Mouse (Mus musculus) macrophage (primary cell): ENCODE data around the gene Krtap1-4. TPM values are rescaled to one million over a fixed set of nuclear protein-coding genes. Genes with fewer than 3 reads are reported as not detected.

Experiments
- H3K27ac ChIP-seq: fragments of 350-480 bp; formaldehyde crosslinking; 2 replicates; pipeline ENCODE4 v1.9.0; 2021
- H3K36me3 ChIP-seq: fragments of 350-480 bp; formaldehyde crosslinking; 2 replicates; pipeline ENCODE4 v1.9.0; 2021; ENCODE audit errors: inconsistent target
- H3K4me3 ChIP-seq: fragments of 350-480 bp; formaldehyde crosslinking; 2 replicates; pipeline ENCODE4 v1.9.0; 2021; ENCODE audit errors: inconsistent target
- H3K79me2 ChIP-seq: fragments of 350-480 bp; formaldehyde crosslinking; 2 replicates; pipeline ENCODE4 v1.9.0; 2021; ENCODE audit errors: inconsistent target
- WGBS: methylation state at CpG from one replicate; pipeline ENCODE4 v1.1.7; 2026; ENCODE audit warnings: inconsistent platforms; ENCODE audit not compliant: missing documents; 5-methylcytosine and 5-hydroxymethylcytosine counted together
- polyA plus RNA-seq: library from polyadenylated mRNA; stranded (reverse); fragments of 250-400 nt; gene quantifications from 3 replicates; pipeline ENCODE4 v1.2.4, GENCODE M21; 2018; ENCODE audit warnings: inconsistent platforms

The Krtap1-4 gene
- polyA plus RNA-seq, 1 experiment from 2014 or later, result not detected

DNA sequence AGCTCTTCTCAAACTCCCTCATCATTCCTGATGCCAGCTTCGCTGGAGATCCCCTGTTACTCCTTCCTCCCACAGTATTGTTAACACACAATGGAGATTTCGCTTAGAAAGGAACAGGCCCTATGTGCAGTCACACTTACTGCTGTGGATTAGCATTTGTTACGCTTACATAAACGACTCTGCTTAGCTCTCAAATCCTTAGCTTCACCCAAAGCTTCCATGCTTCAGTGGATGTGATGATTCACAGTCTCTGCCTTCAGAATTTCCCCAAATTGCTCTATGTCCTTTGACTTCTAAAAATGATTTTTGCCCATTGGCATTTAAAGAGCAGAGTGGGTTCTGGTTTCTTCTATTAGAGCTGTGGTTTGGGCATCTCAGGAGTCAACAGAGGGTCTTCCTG lies 10.3 kb downstream of the Krtap1-4 start:
- Histone ChIP-seq H3K4me3 (no peak overlapping the region), H3K27ac (no peak overlapping the region), H3K36me3 (no peaks in the 10 kb centered on the region), H3K79me2 (no peaks in the 10 kb centered on the region)
- 73% methylated on average over 4 of the region's 4 CpGs for WGBS

DNA sequence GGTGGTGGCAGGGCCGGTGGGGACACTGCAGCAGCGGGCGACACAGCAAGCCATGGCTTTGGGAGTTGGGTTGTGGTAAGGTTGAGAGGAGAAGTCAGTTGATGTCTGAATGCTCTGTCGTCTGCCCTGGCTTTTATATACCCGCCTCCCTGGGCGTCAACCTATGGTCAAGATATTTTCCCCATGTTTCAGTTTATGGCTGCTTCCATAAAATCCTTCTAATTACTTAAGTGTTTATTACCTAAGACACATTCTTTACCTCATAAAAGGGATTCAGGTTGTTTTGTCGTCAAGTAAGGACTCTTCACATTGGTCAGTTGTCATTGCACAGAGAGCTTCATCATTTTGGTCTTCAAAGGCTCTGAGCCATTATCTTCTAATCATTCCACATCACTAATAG lies 16.9 kb downstream of the Krtap1-4 start, which contains the start of gene Krtap3-1:
Gene Krtap3-1 (minus strand): TSS at position 101 of the 400 bp plus-strand sequence.
- Histone ChIP-seq H3K36me3 (no peaks in the 10 kb centered on the region), H3K4me3 (no peak within 1 kb of the TSS), H3K27ac (no peak within 1 kb of the TSS), H3K79me2 (no peaks in the 10 kb centered on the region)
- WGBS, result 84% methylated on average over 7 of the region's 7 CpGs

DNA sequence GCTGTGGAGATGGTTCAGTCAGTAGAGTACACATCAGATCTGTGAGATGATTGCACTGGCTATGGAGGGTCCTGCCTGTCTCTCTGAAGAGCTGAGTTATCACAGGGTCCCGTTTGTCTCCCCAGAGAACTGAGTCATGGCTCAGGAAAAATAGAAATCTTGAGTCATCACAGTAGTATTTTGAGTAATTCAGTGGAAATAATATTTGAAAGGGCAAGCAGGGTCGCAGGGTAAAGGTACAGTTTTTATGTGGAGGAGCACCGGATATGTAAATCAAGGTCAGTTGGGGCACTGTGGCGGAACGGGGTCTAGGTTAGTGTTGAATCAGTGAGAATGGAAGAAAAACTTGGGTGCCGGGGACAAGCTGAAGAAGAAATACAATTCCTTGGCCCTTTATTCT lies 20.9 kb downstream of the Krtap1-4 start:
- Histone ChIP-seq H3K4me3 (no peak overlapping the region), H3K27ac (no peak overlapping the region), H3K36me3 (no peaks in the 10 kb centered on the region), H3K79me2 (no peaks in the 10 kb centered on the region)
- 81% methylated on average over 6 of the region's 6 CpGs for WGBS

DNA sequence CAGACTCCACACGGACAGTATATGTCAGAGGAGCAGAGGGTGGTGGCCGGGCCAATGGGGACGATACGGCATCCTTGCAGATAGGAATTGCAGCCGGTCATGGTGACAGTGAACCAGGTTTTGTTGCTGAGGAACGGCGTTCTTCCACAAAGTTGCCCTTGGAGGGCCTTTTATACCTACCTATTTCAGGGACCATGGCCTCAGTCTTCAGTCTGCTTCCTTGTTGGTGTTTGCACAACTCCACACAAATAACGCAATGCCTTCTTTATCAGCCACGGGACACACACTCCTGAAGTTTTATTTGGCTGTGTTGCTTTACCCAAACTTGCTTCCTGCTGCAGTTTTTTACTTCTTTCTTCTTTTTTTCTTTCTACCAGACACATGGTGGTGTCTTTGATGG lies 24.1 kb downstream of the Krtap1-4 start, which contains the start of gene Gm11939:
Gene Gm11939 (minus strand): TSS at position 101 of the 400 bp plus-strand sequence.
- Histone ChIP-seq H3K27ac (no peak within 1 kb of the TSS), H3K79me2 (no peaks in the 10 kb centered on the region), H3K36me3 (no peaks in the 10 kb centered on the region), H3K4me3 (no peak within 1 kb of the TSS)
- WGBS, result 94% methylated on average over 9 of the region's 9 CpGs

DNA sequence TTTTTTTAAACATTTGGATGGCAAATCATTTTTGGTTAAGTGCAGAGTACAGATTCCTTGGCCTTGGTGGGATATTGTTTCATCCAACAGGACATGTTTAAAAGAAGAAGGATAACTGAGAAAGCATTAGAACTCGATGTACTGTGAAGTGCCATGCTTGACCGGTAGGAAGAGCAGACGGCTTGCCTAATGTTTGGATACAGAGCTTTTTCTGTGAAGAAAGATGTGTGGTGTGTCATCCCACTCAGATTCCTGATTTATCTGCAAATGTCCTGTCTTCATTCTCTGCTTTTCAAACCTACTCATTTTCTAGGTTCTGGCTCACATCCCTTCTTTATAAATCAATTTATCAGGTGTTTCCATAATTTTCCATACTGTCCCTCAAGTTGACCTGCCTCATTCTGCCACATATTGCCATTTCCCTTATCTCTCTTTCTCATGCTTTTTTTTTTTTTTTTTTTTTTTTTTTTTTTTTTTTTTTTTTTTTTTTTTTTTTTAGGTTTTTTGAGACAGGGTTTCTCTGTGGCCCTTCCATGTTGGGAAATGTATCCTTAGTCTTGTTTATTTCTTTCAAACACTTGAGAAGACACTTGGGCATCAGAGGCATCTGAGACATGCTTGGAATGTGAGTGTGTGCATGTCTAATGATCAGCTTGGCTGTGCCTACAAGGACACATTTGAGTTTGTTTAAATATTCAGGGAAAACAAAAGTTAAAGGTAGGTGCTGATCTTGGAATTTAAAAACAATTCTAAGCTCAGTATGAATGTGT lies 25.3 kb downstream of the Krtap1-4 start:
- 78% methylated on average over 3 of the region's 3 CpGs for WGBS
- Histone ChIP-seq H3K27ac (no peak overlapping the region), H3K79me2 (no peaks in the 10 kb centered on the region), H3K4me3 (no peak overlapping the region), H3K36me3 (no peaks in the 10 kb centered on the region)

DNA sequence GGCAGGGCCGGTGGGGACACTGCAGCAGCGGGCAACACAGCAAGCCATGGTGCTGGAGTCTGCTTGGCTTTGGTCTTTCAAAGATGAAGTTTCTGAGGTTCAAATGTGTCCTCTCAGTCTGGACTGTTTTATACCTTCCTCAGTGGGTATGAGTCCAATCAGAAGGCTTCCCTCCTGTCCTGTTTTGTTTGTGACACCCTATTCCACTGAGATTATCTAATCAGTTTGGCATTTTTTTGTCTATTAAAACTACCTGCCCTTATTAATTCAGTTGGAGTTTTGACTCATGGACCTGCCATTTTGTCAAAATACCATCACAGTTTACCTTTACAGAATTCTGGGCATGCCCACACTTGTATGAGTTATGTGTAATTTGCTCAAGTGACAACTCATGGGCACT lies 26.7 kb downstream of the Krtap1-4 start, which contains the start of gene Krtap3-2:
Gene Krtap3-2 (minus strand): TSS at position 101 of the 400 bp plus-strand sequence.
- WGBS, result 50% methylated on average over 2 of the region's 2 CpGs
- no peak within 1 kb of the TSS for H3K4me3 ChIP-seq

DNA sequence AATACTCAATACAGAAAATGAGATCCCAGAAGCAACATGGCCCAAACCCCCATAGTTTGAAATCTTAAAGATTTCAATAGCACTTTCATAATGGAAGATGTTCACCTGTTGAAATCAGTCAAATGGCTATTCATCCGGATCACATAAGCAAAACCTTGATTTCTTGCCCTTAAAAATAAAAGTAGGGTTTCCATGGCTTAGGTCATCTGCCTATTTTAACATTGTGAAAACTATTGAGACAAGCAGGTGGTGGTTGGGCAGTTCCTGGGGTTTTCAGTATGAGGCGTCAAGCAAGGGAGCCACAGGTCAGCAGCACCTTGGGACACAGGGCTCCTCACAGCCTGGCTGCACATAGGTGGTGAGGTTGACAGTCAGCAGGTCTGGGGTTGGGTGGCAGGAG lies 27.3 kb downstream of the Krtap1-4 start:
- Histone ChIP-seq H3K4me3 (no peak overlapping the region), H3K79me2 (no peaks in the 10 kb centered on the region), H3K36me3 (no peaks in the 10 kb centered on the region), H3K27ac (no peak overlapping the region)
- WGBS, result 70% methylated on average over 2 of the region's 2 CpGs

More for the DNA sequence above, 26.7 kb downstream of the Krtap1-4 start, which contains the start of gene Krtap3-2:
- no peaks in the 10 kb centered on the region for H3K79me2 ChIP-seq
- no peaks in the 10 kb centered on the region for H3K36me3 ChIP-seq
- no peak within 1 kb of the TSS for H3K27ac ChIP-seq

DNA sequence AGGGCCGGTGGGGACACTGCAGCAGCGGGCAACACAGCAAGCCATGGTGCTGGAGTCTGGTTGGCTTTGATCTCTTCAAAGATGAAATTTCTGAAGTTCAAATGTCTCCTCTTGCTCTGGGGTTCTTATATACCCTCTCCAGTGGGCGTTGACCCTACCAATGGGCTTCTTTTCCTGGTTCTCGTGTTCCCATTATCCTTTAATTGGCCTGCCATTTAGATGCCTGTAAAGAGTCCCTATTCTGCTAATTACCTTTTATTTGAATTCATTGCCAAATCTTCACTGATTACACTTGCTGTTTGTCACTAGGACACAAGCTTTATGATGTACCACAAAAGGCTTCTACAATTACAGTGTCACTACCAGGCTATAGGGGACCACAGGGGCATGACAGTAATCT lies 32.7 kb downstream of the Krtap1-4 start, which contains the start of gene Krtap3-3:
Gene Krtap3-3 (minus strand): TSS at position 101 of the 400 bp plus-strand sequence.
- no peak within 1 kb of the TSS for H3K4me3 ChIP-seq
- 69% methylated on average over 4 of the region's 4 CpGs for WGBS

DNA sequence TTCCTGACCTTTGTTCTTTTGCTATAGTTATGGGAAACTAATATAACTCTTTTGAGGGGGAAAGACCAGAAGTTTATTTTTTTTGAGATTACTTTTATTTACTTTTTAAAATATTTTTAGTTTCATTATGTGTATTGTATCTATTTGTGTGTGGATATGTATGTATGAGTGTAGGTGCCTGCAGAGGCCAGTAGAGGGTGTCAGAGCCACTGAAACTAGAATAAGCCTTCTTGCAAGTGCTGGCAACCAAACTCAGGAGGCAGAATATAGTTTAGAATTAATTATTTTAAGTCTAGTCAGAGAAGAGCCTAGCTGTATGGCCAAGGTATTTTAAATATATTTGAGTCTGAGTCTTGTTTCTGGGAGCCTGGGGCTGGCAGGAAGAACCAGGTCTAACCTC lies 35.6 kb downstream of the Krtap1-4 start:
- Histone ChIP-seq H3K36me3 (no peaks in the 10 kb centered on the region), H3K27ac (no peak overlapping the region), H3K79me2 (no peaks in the 10 kb centered on the region), H3K4me3 (no peak overlapping the region)

More for the DNA sequence above, 32.7 kb downstream of the Krtap1-4 start, which contains the start of gene Krtap3-3:
- no peak within 1 kb of the TSS for H3K27ac ChIP-seq
- no peaks in the 10 kb centered on the region for H3K79me2 ChIP-seq
- H3K36me3 ChIP-seq, result no peaks in the 10 kb centered on the region

DNA sequence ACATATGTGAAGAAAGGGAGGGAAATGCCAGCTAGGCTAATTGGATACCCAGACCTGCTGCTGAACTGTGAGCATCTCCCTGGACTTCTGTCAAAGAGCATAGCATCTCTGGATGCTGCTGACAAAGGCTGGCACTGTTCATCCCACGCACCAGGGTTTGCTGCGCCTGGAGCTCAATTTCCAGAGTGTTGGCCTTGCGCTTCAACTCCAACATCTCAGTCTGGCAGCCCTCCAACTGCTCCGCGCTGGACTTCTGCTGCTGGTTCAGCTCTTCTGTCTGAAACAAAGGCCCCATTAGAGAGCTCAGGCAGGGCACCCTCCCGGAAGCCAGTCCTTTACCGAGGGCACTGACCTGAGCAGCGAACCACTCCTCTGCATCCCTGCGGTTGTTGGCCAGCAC lies 43.7 kb downstream of the Krtap1-4 start:
- 89% methylated on average over 9 of the region's 9 CpGs for WGBS

More for the DNA sequence above, 43.7 kb downstream of the Krtap1-4 start:
- no peak overlapping the region for H3K27ac ChIP-seq
- no peak overlapping the region for H3K4me3 ChIP-seq
- H3K79me2 ChIP-seq, result no peaks in the 10 kb centered on the region
- H3K36me3 ChIP-seq, result no peaks in the 10 kb centered on the region

Other genes starting within 250 kb of the Krtap1-4 start
- not detected in 3 replicates for gene Krt26, start 245.7 kb downstream of the Krtap1-4 start, polyA plus RNA-seq
- gene Krt27, start 232.6 kb downstream of the Krtap1-4 start, polyA plus RNA-seq, result not detected in 3 replicates
- gene Krt28, start 208.8 kb downstream of the Krtap1-4 start, polyA plus RNA-seq, result not detected in 3 replicates
- 1.2 to 2.7 TPM (median 2.0 TPM) in 3 replicates for gene Krt10, start 194.3 kb downstream of the Krtap1-4 start, polyA plus RNA-seq
- gene Krt12, start 161.4 kb downstream of the Krtap1-4 start, polyA plus RNA-seq, result not detected in 3 replicates
- gene Krt20, start 145.5 kb downstream of the Krtap1-4 start, polyA plus RNA-seq, result not detected in 3 replicates
- not detected in 3 replicates for gene Krt23, start 90.5 kb downstream of the Krtap1-4 start, polyA plus RNA-seq
- gene Krt39, start 62.3 kb downstream of the Krtap1-4 start, polyA plus RNA-seq, result not detected in 3 replicates
- gene Krt40, start 40.5 kb downstream of the Krtap1-4 start, polyA plus RNA-seq, result not detected in 3 replicates
- not detected in 3 replicates for gene Krtap3-3, start 32.8 kb downstream of the Krtap1-4 start, polyA plus RNA-seq
- gene Krtap3-2, start 26.8 kb downstream of the Krtap1-4 start, polyA plus RNA-seq, result not detected in 3 replicates
- not detected in 3 replicates for gene Gm11939, start 24.2 kb downstream of the Krtap1-4 start, polyA plus RNA-seq
- gene Krtap3-1, start 17.0 kb downstream of the Krtap1-4 start, polyA plus RNA-seq, result not detected in 3 replicates
- not detected in 3 replicates for gene Krtap1-5, start 2.6 kb downstream of the Krtap1-4 start, polyA plus RNA-seq
- not detected in 3 replicates for gene Krtap1-3, start 7.7 kb upstream of the Krtap1-4 start, polyA plus RNA-seq
- not detected in 3 replicates for gene Krtap9-3, start 14.5 kb upstream of the Krtap1-4 start, polyA plus RNA-seq
- gene Gm11938, start 19.7 kb upstream of the Krtap1-4 start, polyA plus RNA-seq, result not detected in 3 replicates
- not detected in 3 replicates for gene Gm11937, start 26.5 kb upstream of the Krtap1-4 start, polyA plus RNA-seq
- not detected in 3 replicates for gene Krtap2-4, start 31.2 kb upstream of the Krtap1-4 start, polyA plus RNA-seq
- not detected in 3 replicates for gene Gm11562, start 36.8 kb upstream of the Krtap1-4 start, polyA plus RNA-seq
- not detected in 3 replicates for gene Krtap4-1, start 44.6 kb upstream of the Krtap1-4 start, polyA plus RNA-seq
- not detected in 3 replicates for gene Krtap4-2, start 51.4 kb upstream of the Krtap1-4 start, polyA plus RNA-seq
- not detected in 3 replicates for gene Krtap4-7, start 60.4 kb upstream of the Krtap1-4 start, polyA plus RNA-seq
- not detected in 3 replicates for gene Gm11555, start 66.6 kb upstream of the Krtap1-4 start, polyA plus RNA-seq
- not detected in 3 replicates for gene Gm11563, start 75.3 kb upstream of the Krtap1-4 start, polyA plus RNA-seq
- not detected in 3 replicates for gene Krtap4-6, start 82.3 kb upstream of the Krtap1-4 start, polyA plus RNA-seq
- not detected in 3 replicates for gene Gm14190, start 107.1 kb upstream of the Krtap1-4 start, polyA plus RNA-seq
- gene Gm14180, start 150.6 kb upstream of the Krtap1-4 start, polyA plus RNA-seq, result not detected in 3 replicates
- not detected in 3 replicates for gene Gm11595, start 189.3 kb upstream of the Krtap1-4 start, polyA plus RNA-seq
- not detected in 3 replicates for gene Krtap4-8, start 197.1 kb upstream of the Krtap1-4 start, polyA plus RNA-seq
- gene Krtap4-9, start 201.5 kb upstream of the Krtap1-4 start, polyA plus RNA-seq, result not detected in 3 replicates
- gene Gm11596, start 209.8 kb upstream of the Krtap1-4 start, polyA plus RNA-seq, result not detected in 3 replicates
- not detected in 3 replicates for gene Gm11569, start 215.3 kb upstream of the Krtap1-4 start, polyA plus RNA-seq
- gene Gm11554, start 220.8 kb upstream of the Krtap1-4 start, polyA plus RNA-seq, result not detected in 3 replicates
- gene Krtap4-13, start 226.2 kb upstream of the Krtap1-4 start, polyA plus RNA-seq, result not detected in 3 replicates
- gene Gm11564, start 232.0 kb upstream of the Krtap1-4 start, polyA plus RNA-seq, result not detected in 3 replicates